Mouse (Mus musculus) G1E (cell line): ENCODE results near the gene Psmd8.

ENCODE experiments used
- CTCF ChIP-seq: IDR thresholded peaks from 2 replicates; pipeline ENCODE4 v1.5.1; 2012; ENCODE audit warnings: low read depth, low read length, inconsistent platforms, mixed read lengths
- GATA1 ChIP-seq: IDR thresholded peaks from 2 replicates; pipeline ENCODE4 v1.6.1; 2012; ENCODE audit warnings: borderline replicate concordance, low read length, inconsistent platforms, mixed read lengths
- GATA2 ChIP-seq: IDR thresholded peaks from 2 replicates; pipeline ENCODE4 v1.6.1; 2012; ENCODE audit warnings: low read depth, low read length, inconsistent platforms, borderline replicate concordance
- POLR2AphosphoS5 ChIP-seq: IDR thresholded peaks from 2 replicates; pipeline ENCODE4 v1.6.1; 2012; ENCODE audit warnings: low read depth, low read length, inconsistent platforms; ENCODE audit not compliant: insufficient replicate concordance
- TAL1 ChIP-seq: conservative IDR thresholded peaks from 2 replicates; pipeline ENCODE4 v1.6.1; 2012; ENCODE audit warnings: low read depth, low read length, inconsistent platforms, mixed read lengths

- TF ChIP-seq CTCF (no peak), POLR2AphosphoS5 (no peak), GATA1 (no peak), TAL1 (no peak), GATA2 (no peak)
Observed at GRCm38 (mm10) chr7:29151486-29151885, 29.0 kb downstream of the Psmd8 start.
